Mouse (Mus musculus) adrenal gland, postnatal 36 days (tissue): ENCODE results near the gene Hoxd4. TPM values are rescaled to one million over a fixed set of nuclear protein-coding genes. Genes with fewer than 3 reads are reported as not detected.

Source experiments
- microRNA-seq: library from miRNA; unstranded; fragments of <30 nt; microRNA quantifications from one replicate; pipeline ENCODE4 v1.2.0, GENCODE M21; 2021
- total RNA-seq, 2 experiments: library from RNA; stranded (reverse); gene quantifications; 2 replicates each; pipeline ENCODE4 v1.2.3; 2021

Gene Hoxd4
- total RNA-seq, 2 experiments from 2014 or later: 13.6 to 15.5 TPM

Small RNA genes lying within 50 kb of the gene (microRNA-seq; reads per million reads assigned to microRNA genes)
- gene Gm44463 (not detected), gene Mir10b (21,456 reads per million, percentile 97 among the genes with 10 or more reads in this experiment)

Other genes starting within 250 kb of the Hoxd4 start
- 10 to 100 TPM; 15.8 to 16.2 TPM for gene Lnpk, start 132.5 kb upstream of the Hoxd4 start, total RNA-seq
- not detected for gene Evx2, start 52.4 kb upstream of the Hoxd4 start, total RNA-seq
- not detected for gene Hoxd13, start 43.6 kb upstream of the Hoxd4 start, total RNA-seq
- gene Hoxd12, start 36.9 kb upstream of the Hoxd4 start, total RNA-seq: not detected
- not detected for gene Hoxd11, start 32.4 kb upstream of the Hoxd4 start, total RNA-seq
- not detected for gene Hoxd10, start 20.0 kb upstream of the Hoxd4 start, total RNA-seq
- gene Hoxd9, start 14.2 kb upstream of the Hoxd4 start, total RNA-seq: 1 to 10 TPM; 3.8 to 4.1 TPM
- gene Hoxd8, start 7.3 kb upstream of the Hoxd4 start, total RNA-seq: 10 to 100 TPM; 23.9 to 35.9 TPM
- under 1 TPM; 0.17 to 0.36 TPM for gene Hoxd3, start within 50 bp of the Hoxd4 start, total RNA-seq
- gene Gm28230, start 14.8 kb downstream of the Hoxd4 start, total RNA-seq: 1 to 10 TPM; 1.6 to 2.0 TPM
- gene Hoxd1, start 51.1 kb downstream of the Hoxd4 start, total RNA-seq: not detected
- gene Mtx2, start 113.9 kb downstream of the Hoxd4 start, total RNA-seq: 10 to 100 TPM; 64.7 to 98.5 TPM